Mouse (Mus musculus) thymus, postnatal 14 days (tissue): ENCODE measurements around the gene Cd5l.

Experiments used
- DNase-seq: peaks from one replicate; pipeline ENCODE4 v3.0.0; 2021

The Cd5l gene

DNA sequence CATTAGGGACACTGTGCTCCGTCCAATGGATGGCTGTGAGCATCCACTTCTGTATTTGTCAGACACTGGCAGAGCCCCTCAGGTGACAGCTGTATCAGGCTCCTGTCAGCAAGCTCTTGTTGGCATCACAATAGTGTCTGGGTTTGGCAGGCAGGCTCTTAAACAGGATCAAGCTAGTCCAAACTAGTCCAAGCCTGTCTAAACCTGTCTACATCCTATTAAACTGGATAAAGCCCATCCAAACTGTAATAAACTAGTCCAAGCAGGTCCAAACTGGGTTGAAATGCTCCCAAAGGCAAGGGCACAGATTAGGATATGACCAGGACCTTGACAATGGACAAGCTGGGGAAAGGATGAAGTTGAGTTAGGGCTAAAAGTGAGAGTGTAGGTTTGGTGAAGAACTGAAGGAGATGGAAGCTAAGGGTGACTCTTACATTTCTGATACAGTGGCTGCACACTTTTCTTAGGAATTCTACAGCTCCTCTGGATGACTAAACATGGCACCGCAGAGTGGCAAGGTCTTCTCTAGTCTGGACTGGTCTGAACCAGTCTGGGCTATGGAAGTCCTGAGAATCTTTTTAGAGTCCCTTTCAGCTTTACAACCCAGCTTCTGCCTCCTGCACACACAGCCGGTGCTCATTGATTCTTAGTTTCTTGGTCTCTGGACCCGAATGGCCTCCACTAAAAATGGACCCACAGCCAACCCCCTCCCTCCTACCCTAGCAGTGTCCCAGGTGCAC is 51.7 kb downstream of the Cd5l start:
- no peak for DNase-seq

DNA sequence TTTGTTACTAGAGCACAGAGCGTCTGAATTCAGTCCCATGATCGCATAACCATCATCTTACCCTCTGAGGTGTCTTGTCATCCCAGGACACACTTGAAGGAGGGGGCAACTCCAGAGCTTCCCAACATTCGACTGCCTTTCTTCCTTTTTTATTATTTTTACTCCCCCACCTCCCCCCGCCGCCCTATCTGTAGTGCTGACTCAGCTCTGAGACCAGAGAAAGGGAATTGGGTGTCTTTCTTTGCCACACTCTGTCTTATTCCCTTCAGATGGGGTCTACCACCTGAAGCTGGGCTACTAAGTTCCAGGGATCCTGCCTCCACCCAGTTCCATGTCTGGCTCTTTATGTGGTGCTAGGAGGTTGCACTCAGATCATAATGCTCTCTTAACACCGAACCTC is 52.9 kb downstream of the Cd5l start:
- DNase-seq: no peak

DNA sequence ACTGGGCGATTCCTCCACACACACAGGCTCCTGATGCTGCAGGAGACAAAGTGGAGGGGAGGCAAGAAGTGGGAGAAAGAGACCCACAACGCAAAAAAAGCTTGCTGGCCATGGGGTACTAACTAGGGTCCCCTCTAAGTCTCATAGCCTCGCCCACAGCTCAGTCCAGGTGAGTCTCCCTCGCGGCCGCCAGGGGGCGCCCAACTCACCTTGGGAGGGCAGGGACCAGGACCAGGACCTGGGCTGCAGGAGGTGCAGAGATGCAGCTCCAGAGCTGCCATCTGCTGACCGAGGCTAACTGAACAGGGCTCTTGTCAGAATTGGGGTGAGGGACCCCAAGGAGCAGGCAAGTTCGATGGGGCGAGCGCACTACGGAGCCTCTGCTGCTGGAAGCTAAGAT is 53.5 kb downstream of the Cd5l start:
- DNase-seq: peak; percentile 69

- DNase-seq: no peak
Measured at GRCm38 (mm10) chr3:87420645-87421044, 63.0 kb downstream of the Cd5l start.
